Mouse (Mus musculus) midbrain, embryonic 13.5 days (tissue): ENCODE data around the gene Arhgap42. TPM values are rescaled to one million over a fixed set of nuclear protein-coding genes. Genes with fewer than 3 reads are reported as not detected.

Source experiments
- ATAC-seq: fragments of 200-750 bp; cut with Nextera tagmentation; 2 replicates; pipeline ENCODE4 v1.8.0; 2017; ENCODE audit warnings: mild to moderate bottlenecking, moderate TSS enrichment, moderate library complexity
- H3K27ac ChIP-seq: fragments of 300-500 bp; sonication (generic); 2 replicates; pipeline ENCODE4 v1.5.1; 2015; ENCODE audit warnings: inconsistent platforms, mild to moderate bottlenecking, moderate library complexity
- H3K27me3 ChIP-seq: fragments of 300-500 bp; sonication (generic); 2 replicates; pipeline ENCODE4 v1.6.1; 2015; ENCODE audit warnings: mild to moderate bottlenecking, inconsistent platforms
- H3K36me3 ChIP-seq: fragments of 300-500 bp; sonication (generic); 2 replicates; pipeline ENCODE4 v1.6.1; 2015; ENCODE audit warnings: mild to moderate bottlenecking, inconsistent platforms
- H3K4me1 ChIP-seq: fragments of 300-500 bp; sonication (generic); replicated peaks from 2 replicates; pipeline ENCODE4 v1.6.1; 2015; ENCODE audit warnings: inconsistent platforms
- H3K4me2 ChIP-seq: fragments of 300-500 bp; sonication (generic); replicated peaks from 2 replicates; pipeline ENCODE4 v1.6.1; 2015; ENCODE audit warnings: moderate library complexity, mild to moderate bottlenecking, inconsistent platforms
- H3K4me3 ChIP-seq: fragments of 300-500 bp; sonication (generic); replicated peaks from 2 replicates; pipeline ENCODE4 v1.5.1; 2015; ENCODE audit warnings: mild to moderate bottlenecking, inconsistent platforms
- H3K9ac ChIP-seq: fragments of 300-500 bp; sonication (generic); replicated peaks from 2 replicates; pipeline ENCODE4 v1.6.1; 2015; ENCODE audit warnings: mild to moderate bottlenecking, inconsistent platforms
- H3K9me3 ChIP-seq: fragments of 300-500 bp; sonication (generic); 2 replicates; pipeline ENCODE4 v1.6.1; 2016; ENCODE audit warnings: mild to moderate bottlenecking, inconsistent platforms
- WGBS: fragments of 180-500 bp; shearing (Covaris S2); methylation state at CpG from one replicate; pipeline ENCODE4 v1.1.7; 2015; 5-methylcytosine and 5-hydroxymethylcytosine counted together
- polyA plus RNA-seq: library from polyadenylated mRNA; unstranded; fragments of >200 nt; fragmentation: Nextera tagmentation; extraction: Ambion mirVana; gene quantifications from 2 replicates; pipeline ENCODE4 v1.2.1, GENCODE M21; 2015

Gene Arhgap42
- polyA plus RNA-seq, 1 experiment from 2014 or later = 19.5 TPM

- Histone ChIP-seq H3K9me3 (no peaks in the 10 kb centered on the region), H3K9ac (no peak overlapping the region), H3K4me2 (no peak overlapping the region), H3K27me3 (no peaks in the 10 kb centered on the region), H3K36me3 (no peaks in the 10 kb centered on the region), H3K4me1 (no peaks in the 10 kb centered on the region), H3K27ac (no peak overlapping the region), H3K4me3 (no peak overlapping the region)
- no peak for ATAC-seq
- WGBS = 86% methylated on average over 5 of the region's 5 CpGs
Measured at GRCm38 (mm10) chr9:9171146-9171816, 67.6 kb downstream of the Arhgap42 start.

- 90% methylated on average over 4 of the region's 4 CpGs for WGBS
- H3K9ac ChIP-seq = no peak overlapping the region
- H3K9me3 ChIP-seq = no peaks in the 10 kb centered on the region
- H3K27ac ChIP-seq = no peak overlapping the region
- H3K4me1 ChIP-seq = no peaks in the 10 kb centered on the region
- no peak overlapping the region for H3K4me3 ChIP-seq
- H3K36me3 ChIP-seq = no peaks in the 10 kb centered on the region
- ATAC-seq = no peak
- no peak overlapping the region for H3K4me2 ChIP-seq
- H3K27me3 ChIP-seq = no peaks in the 10 kb centered on the region
Measured at GRCm38 (mm10) chr9:9165641-9166063, 73.2 kb downstream of the Arhgap42 start.

GRCm38 (mm10) chr9:9160736-9161135 is 78.2 kb downstream of the Arhgap42 start:
- H3K9me3 ChIP-seq = no peaks in the 10 kb centered on the region
- H3K27ac ChIP-seq = no peak overlapping the region
- no peak for ATAC-seq
- H3K4me3 ChIP-seq = no peak overlapping the region
- no peak overlapping the region for H3K9ac ChIP-seq
- no peaks in the 10 kb centered on the region for H3K27me3 ChIP-seq
- WGBS = 54% methylated on average over 3 of the region's 3 CpGs
- H3K36me3 ChIP-seq = no peaks in the 10 kb centered on the region
- no peak overlapping the region for H3K4me2 ChIP-seq
- 0 out of 2 replicates have a peak, but pooled peaks cover 3% of the 10 kb centered on the region for H3K4me1 ChIP-seq

- no peak for ATAC-seq
- H3K4me2 ChIP-seq = no peak overlapping the region
- no peaks in the 10 kb centered on the region for H3K27me3 ChIP-seq
- H3K36me3 ChIP-seq = no peaks in the 10 kb centered on the region
- 0 out of 2 replicates have a peak, but pooled peaks cover 3% of the 10 kb centered on the region for H3K4me1 ChIP-seq
- H3K9me3 ChIP-seq = no peaks in the 10 kb centered on the region
- no peak overlapping the region for H3K27ac ChIP-seq
- no peak overlapping the region for H3K9ac ChIP-seq
- H3K4me3 ChIP-seq = no peak overlapping the region
- 84% methylated on average over 3 of the region's 3 CpGs for WGBS
Measured at GRCm38 (mm10) chr9:9158241-9158640, 80.7 kb downstream of the Arhgap42 start.

- Histone ChIP-seq H3K9me3 (no peaks in the 10 kb centered on the region), H3K27me3 (no peaks in the 10 kb centered on the region), H3K4me1 (0 out of 2 replicates have a peak, but pooled peaks cover 3% of the 10 kb centered on the region), H3K27ac (no peak overlapping the region), H3K9ac (no peak overlapping the region), H3K4me3 (no peak overlapping the region), H3K4me2 (no peak overlapping the region), H3K36me3 (no peaks in the 10 kb centered on the region)
- no peak for ATAC-seq
- WGBS = 78% methylated on average over 2 of the region's 2 CpGs
Measured at GRCm38 (mm10) chr9:9157425-9157824, 81.5 kb downstream of the Arhgap42 start.

GRCm38 (mm10) chr9:9154636-9155035 is 84.3 kb downstream of the Arhgap42 start:
- ATAC-seq = no peak
- no peak overlapping the region for H3K4me3 ChIP-seq
- WGBS = 86% methylated on average over 3 of the region's 3 CpGs
- H3K4me1 ChIP-seq = 0 out of 2 replicates have a peak, but pooled peaks cover 3% of the 10 kb centered on the region
- no peak overlapping the region for H3K4me2 ChIP-seq
- H3K9me3 ChIP-seq = no peaks in the 10 kb centered on the region
- H3K36me3 ChIP-seq = no peaks in the 10 kb centered on the region
- no peak overlapping the region for H3K9ac ChIP-seq
- no peaks in the 10 kb centered on the region for H3K27me3 ChIP-seq
- no peak overlapping the region for H3K27ac ChIP-seq

GRCm38 (mm10) chr9:9144301-9145121 is 94.4 kb downstream of the Arhgap42 start:
- no peak overlapping the region for H3K4me2 ChIP-seq
- 94% methylated on average over 7 of the region's 7 CpGs for WGBS
- H3K36me3 ChIP-seq = no peaks in the 10 kb centered on the region
- no peaks in the 10 kb centered on the region for H3K4me1 ChIP-seq
- no peak overlapping the region for H3K9ac ChIP-seq
- no peak overlapping the region for H3K4me3 ChIP-seq
- no peaks in the 10 kb centered on the region for H3K9me3 ChIP-seq
- no peak for ATAC-seq
- H3K27me3 ChIP-seq = no peaks in the 10 kb centered on the region
- no peak overlapping the region for H3K27ac ChIP-seq

- Histone ChIP-seq H3K4me3 (no peak overlapping the region), H3K4me2 (no peak overlapping the region), H3K4me1 (no peaks in the 10 kb centered on the region), H3K9ac (no peak overlapping the region), H3K36me3 (no peaks in the 10 kb centered on the region), H3K27ac (no peak overlapping the region), H3K9me3 (no peaks in the 10 kb centered on the region), H3K27me3 (no peaks in the 10 kb centered on the region)
- WGBS = 63% methylated on average over 5 of the region's 5 CpGs
- no peak for ATAC-seq
Measured at GRCm38 (mm10) chr9:9143102-9143501, 95.8 kb downstream of the Arhgap42 start.

GRCm38 (mm10) chr9:9142561-9142960 is 96.3 kb downstream of the Arhgap42 start:
- 78% methylated on average over 7 of the region's 7 CpGs for WGBS
- H3K9me3 ChIP-seq = no peaks in the 10 kb centered on the region
- H3K27ac ChIP-seq = no peak overlapping the region
- no peaks in the 10 kb centered on the region for H3K36me3 ChIP-seq
- no peak overlapping the region for H3K9ac ChIP-seq
- H3K4me3 ChIP-seq = no peak overlapping the region
- H3K4me1 ChIP-seq = no peaks in the 10 kb centered on the region
- no peak for ATAC-seq
- H3K27me3 ChIP-seq = no peaks in the 10 kb centered on the region
- H3K4me2 ChIP-seq = no peak overlapping the region

GRCm38 (mm10) chr9:9142144-9142543 is 96.8 kb downstream of the Arhgap42 start:
- Histone ChIP-seq H3K36me3 (no peaks in the 10 kb centered on the region), H3K4me3 (no peak overlapping the region), H3K9me3 (no peaks in the 10 kb centered on the region), H3K4me2 (no peak overlapping the region), H3K4me1 (no peaks in the 10 kb centered on the region), H3K9ac (no peak overlapping the region), H3K27ac (no peak overlapping the region), H3K27me3 (no peaks in the 10 kb centered on the region)
- WGBS = 79% methylated on average over 1 of the region's 1 CpGs
- ATAC-seq = no peak

- H3K27ac ChIP-seq = no peak overlapping the region
- WGBS = 94% methylated on average over 4 of the region's 4 CpGs
- no peaks in the 10 kb centered on the region for H3K9me3 ChIP-seq
- no peak for ATAC-seq
- H3K9ac ChIP-seq = no peak overlapping the region
- H3K4me2 ChIP-seq = no peak overlapping the region
- no peaks in the 10 kb centered on the region for H3K4me1 ChIP-seq
- no peaks in the 10 kb centered on the region for H3K36me3 ChIP-seq
- no peaks in the 10 kb centered on the region for H3K27me3 ChIP-seq
- H3K4me3 ChIP-seq = no peak overlapping the region
Measured at GRCm38 (mm10) chr9:9128996-9129694, 109.8 kb downstream of the Arhgap42 start.
